Mouse (Mus musculus): ENCODE data around the gene G430095P16Rik.
A peak's percentile ranks its signal among the peaks of the same experiment; 100 is the strongest.

G430095P16Rik gene

DNA sequence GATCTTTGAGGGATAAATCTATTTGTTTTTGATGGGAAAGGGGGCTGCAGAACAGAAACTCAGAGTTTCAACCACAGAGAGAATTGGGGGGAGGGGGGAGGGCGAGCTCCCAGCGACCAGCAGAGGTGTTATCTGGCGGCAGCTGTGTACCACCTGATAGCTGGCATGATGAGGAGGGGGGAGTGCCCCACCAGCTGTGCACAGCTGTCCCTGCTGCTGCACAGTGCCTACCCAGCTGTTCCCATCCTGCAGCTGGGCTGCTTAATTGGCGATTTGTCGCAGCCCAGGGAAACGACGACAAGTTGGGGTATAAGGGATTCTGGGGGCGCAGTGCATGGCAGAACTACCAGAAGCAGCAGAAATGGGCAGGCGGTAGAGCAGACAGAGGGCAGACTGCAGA, 1.9 kb downstream of the G430095P16Rik start:
- DNase-seq (ENCODE audit: low spot score): no peak

- DNase-seq (ENCODE audit: low spot score): no peak
Observed at GRCm38 (mm10) chr8:84725246-84725940, 2.6 kb downstream of the G430095P16Rik start.

DNA sequence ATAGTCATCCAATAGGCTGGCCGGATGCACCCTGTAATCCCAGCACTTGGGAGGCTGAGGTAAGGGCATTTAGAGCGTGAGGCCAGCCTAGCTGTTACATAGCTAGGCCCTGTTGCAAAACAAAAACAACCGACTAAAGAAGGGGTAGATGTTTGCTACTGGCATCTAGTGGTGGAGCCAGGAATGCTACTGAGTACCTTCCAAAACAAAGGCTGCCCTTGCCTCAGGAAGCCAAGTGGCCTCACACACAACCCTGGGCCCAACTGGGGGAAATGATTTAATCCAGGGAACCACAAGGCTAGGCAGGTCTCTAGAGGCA, 3.1 kb downstream of the G430095P16Rik start:
- DNase-seq (ENCODE audit: low spot score): no peak

- no peak for DNase-seq (ENCODE audit: low spot score)
Observed at GRCm38 (mm10) chr8:84728474-84728873, 5.7 kb downstream of the G430095P16Rik start.

GRCm38 (mm10) chr8:84729921-84730362, 7.1 kb downstream of the G430095P16Rik start:
- no peak for DNase-seq (ENCODE audit: low spot score)

GRCm38 (mm10) chr8:84730541-84731370, 7.9 kb downstream of the G430095P16Rik start:
- no peak for DNase-seq (ENCODE audit: low spot score)

DNA sequence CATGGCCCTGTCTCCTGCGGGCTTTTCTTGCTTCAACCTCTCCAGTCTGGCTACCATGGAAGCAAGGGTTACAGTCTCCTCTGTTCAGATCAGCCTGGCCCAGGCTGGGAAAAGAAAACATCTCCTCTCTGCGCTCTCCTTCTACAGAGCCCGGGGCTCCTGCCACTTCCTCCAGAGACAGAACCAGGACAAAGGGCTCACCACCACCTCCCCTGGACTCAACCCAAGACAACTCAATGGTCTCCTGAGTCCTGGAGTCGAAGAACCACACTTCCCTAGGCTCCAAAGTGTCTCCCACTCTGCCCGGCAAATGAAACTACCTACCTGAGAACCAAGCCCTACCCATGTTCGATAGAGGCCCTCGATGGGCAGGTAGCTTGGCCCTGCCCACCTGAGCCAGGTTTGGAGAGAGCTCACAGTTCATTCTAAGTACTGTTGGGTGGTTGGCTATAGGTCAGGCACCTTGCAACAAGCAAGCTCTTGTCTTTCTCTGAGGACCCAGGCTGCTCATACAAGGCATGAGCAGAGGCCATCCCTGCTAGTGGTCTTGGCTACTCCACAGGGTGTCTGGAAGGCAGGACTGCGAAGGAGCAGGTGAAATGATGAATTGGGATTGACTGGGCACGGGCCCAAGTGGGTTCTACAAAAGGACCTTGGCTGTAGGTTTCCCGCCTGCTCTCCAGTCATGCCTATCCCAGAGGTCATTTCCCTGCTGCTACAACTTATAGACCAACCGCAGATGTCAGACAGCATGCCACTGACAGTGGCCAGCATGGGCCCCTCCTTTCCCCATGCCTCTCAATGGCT, 8.8 kb downstream of the G430095P16Rik start:
- no peak for DNase-seq (ENCODE audit: low spot score)

- no peak for DNase-seq (ENCODE audit: low spot score)
Observed at GRCm38 (mm10) chr8:84732545-84732944, 9.7 kb downstream of the G430095P16Rik start.

- DNase-seq (ENCODE audit: low spot score): no peak
Observed at GRCm38 (mm10) chr8:84732996-84733395, 10.2 kb downstream of the G430095P16Rik start.

- no peak for DNase-seq (ENCODE audit: low spot score)
Observed at GRCm38 (mm10) chr8:84733959-84734358, 11.2 kb downstream of the G430095P16Rik start.

GRCm38 (mm10) chr8:84734680-84735079, 11.9 kb downstream of the G430095P16Rik start:
- DNase-seq (ENCODE audit: low spot score): no peak

- DNase-seq (ENCODE audit: low spot score): no peak
Observed at GRCm38 (mm10) chr8:84735597-84735996, 12.8 kb downstream of the G430095P16Rik start.

- no peak for DNase-seq (ENCODE audit: low spot score)
Observed at GRCm38 (mm10) chr8:84736521-84736920, 13.7 kb downstream of the G430095P16Rik start.

DNA sequence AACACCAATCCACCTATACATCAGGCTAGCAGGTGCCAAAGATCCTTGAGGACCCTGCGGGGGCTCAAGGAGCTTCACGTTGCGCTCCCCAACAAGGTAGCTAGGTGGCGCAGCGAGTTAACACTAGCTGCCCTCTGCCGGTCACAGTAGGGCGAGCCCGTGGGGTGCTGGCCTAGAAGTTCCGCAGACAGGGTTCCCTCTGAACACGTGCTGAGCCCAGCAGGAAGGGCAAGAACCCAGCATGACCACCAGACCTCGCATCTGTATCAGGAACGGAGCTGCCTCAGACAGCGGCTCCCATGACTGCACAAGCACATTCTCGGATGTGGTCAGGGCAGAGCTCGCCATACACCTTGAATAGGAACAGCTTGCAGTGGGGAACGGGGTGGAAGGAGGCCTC, 14.8 kb downstream of the G430095P16Rik start:
- DNase-seq (ENCODE audit: low spot score): peak; percentile 92

GRCm38 (mm10) chr8:84738266-84738665, 15.5 kb downstream of the G430095P16Rik start:
- peak; percentile 45 for DNase-seq (ENCODE audit: low spot score)

GRCm38 (mm10) chr8:84738715-84739400, 16.1 kb downstream of the G430095P16Rik start:
- no peak for DNase-seq (ENCODE audit: low spot score)

- DNase-seq (ENCODE audit: low spot score): no peak
Observed at GRCm38 (mm10) chr8:84739401-84739742, 16.6 kb downstream of the G430095P16Rik start.

DNA sequence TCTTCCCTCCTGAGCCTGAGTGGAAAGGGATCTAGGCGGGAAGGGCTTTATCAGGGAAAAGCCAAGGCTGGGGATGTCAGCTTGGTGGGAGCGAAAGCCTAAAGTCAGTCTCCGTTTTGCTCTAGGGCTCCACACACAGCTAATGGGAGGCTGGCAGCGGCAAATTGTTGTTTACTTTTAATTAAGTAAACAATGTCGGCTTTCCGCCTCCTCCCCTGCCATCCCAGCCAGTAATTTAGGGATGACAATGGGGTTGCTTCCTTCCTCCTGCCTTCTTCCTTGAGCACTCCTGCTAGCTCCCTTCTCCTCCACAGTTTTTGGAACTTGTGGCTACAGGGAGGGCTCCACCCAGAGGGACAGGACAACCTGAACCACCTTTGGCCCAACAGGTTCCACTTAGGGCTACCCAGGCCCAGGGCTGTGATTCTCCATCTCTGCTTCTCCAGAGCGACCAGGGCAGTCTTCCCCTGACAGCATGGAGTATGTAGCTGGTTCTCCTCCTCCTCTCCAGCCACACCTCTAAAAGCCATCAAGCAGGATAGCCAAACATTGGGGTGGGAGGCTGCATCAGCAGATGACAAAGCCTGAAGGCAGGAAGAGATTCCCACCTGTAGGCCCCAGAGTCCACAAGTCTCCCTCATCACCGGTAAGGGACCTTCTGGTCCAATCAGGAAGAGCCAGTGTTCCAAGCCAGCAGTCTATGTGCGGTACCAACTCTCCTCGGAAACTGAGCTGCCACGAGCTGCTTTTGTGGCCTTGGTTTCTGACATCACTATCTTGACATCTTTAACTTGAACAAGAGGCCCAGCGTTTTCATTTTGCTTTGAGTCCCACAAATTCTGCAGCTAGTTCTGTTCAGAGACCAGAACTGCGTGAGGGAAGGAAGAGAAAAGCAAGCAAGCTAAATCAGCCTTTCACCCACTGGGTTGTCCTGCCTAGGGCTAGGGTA, 18.4 kb downstream of the G430095P16Rik start:
- DNase-seq (ENCODE audit: low spot score): no peak

DNA sequence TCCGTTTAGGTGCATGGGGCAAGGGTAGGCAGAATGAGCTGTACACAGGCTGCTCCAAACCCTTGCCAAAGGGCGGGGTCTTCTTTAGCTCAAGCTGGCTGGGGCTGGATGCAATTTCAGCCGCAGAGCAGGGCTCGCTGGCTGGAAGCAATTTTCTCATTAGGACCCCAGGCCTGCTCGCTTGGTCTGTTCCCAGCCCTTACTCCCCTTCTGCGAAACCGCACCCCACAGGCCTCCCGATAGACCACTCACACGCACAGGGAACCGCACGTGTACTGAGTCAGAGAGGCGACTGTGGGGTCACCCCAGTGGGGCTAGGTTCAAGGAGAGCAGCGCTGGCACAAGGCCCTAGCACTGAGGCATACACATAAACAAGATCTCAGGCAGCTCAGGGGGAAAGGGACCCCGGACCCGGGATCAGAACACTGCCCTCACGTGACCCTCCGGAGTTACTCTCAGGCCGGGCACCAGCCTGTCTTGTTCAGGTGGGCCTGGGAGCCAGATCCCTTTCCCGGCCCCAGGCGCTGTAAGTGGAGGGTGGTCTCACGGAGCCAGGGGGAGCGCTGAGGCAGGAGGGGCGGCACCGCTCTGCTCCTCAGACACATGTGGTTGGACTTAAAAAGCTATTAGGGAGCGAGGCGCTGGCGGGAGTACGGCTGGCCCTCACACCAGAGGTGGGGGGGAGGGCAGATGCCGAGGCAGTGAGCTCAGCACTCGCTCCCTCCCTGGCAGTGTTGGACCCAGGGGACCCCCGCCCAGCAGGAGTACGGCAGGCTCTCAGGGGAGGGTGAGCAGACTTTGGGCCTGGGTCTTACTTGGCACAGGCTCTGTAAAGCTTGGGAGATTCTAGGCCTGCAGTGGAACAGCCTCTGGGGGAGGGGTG, 19.6 kb downstream of the G430095P16Rik start:
- DNase-seq (ENCODE audit: low spot score): peak; percentile 83

DNA sequence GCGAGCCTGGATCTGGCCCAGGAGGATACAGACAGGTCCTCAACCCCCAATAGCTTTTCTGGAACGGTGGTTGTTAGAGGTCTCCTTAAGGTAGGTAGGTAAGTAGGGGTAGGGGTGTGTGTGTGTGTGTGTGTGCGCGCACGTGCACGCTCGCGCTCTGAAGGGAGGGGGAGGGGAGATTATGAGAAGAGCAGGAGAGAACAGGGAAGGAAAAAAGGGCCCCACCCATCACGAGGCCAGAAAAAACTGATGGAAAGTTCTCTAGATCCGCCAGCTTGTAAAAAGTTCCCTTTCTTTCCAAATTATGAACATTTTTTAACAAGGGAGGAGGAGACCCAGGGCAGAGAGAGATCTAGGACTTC, 20.2 kb downstream of the G430095P16Rik start:
- no peak for DNase-seq (ENCODE audit: low spot score)
